Comparison of ENCODE assay signal across 19 mouse cellular contexts in the genomic region with DNA sequence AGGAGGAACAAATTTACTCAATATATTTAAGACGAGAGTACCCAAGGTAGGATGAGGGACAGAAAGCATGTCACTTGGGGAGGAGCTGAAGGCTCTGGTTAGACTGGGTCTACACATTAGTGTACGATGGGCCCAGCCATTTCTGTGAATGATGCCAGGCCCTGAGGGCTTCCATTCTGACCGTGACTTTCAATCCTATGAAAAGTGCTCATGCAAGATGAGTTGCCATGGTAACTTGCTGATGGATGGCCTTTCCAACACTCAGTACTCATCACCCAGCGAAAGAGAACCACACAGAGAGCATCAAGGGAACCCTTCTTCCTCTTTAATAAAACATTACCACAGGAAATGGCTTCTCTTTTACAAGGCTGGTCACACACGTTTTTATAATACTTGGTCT. TPM values are rescaled to one million over a fixed set of nuclear protein-coding genes. Genes with fewer than 3 reads are reported as not detected.
DNase-seq lines count a peak whose midpoint lies in the region; ATAC-seq lines count a peak whose summit lies in the region.
"Had no signal": no experiment of that assay in that cellular context is flagged by ENCODE, and none has a peak within 500 bp of the region (broad histone marks: within the 10 kb centered on the region; RNA-seq: fewer than 3 reads in every experiment).

No protein-coding gene starts in this region.

- DNase-seq in left cerebral cortex, postnatal 4 days, result peak; percentile 60
- DNase-seq in left cerebral cortex, adult 9 months (ENCODE audit: low spot score in 2 of 2), result no peak
- no peak for DNase-seq in hindbrain, embryonic 10.5 days (ENCODE audit: low spot score)
- DNase-seq in adrenal gland, postnatal 25 days, result no peak
- no peak for DNase-seq in layer of hippocampus, postnatal 25 days (ENCODE audit: extremely low spot score in 1 of 2, low spot score in 1 of 2)
- no peak for DNase-seq in gastrocnemius, postnatal 36 days
- DNase-seq: adrenal gland, adult 2 months; cerebellum, adult 9-10 months; heart, postnatal 36 days; kidney, postnatal 25 days; lung, postnatal 10 days; thymus, postnatal 4 days had no signal

- H3K27ac ChIP-seq in hindbrain, embryonic 10.5 days, result 0 out of 2 replicates have a peak overlapping the region, but pooled peaks have one; percentile 76
- H3K27ac ChIP-seq in hindbrain, embryonic 15.5 days (replicated peaks), result peak overlapping the region; percentile 71
- peak overlapping the region; percentile 83 for H3K27ac ChIP-seq in neural tube, embryonic 13.5 days (replicated peaks)
- H3K27ac ChIP-seq: heart, embryonic 10.5 days; liver, embryonic 14.5 days had no signal

- intact Hi-C loops in left cerebral cortex, postnatal 4 days (cut with DNase I), result no loop called here
- intact Hi-C loops in gastrocnemius, postnatal 36 days (cut with DNase I), result no loop called here

- no peak overlapping the region for H3K4me2 ChIP-seq in hindbrain, embryonic 15.5 days
- no peak overlapping the region for H3K4me2 ChIP-seq in neural tube, embryonic 13.5 days

- H3K36me3 ChIP-seq in hindbrain, embryonic 10.5 days, result 0 out of 2 replicates have a peak, but pooled peaks cover 3% of the 10 kb centered on the region
- no peaks in the 10 kb centered on the region for H3K36me3 ChIP-seq in hindbrain, embryonic 15.5 days
- no peaks in the 10 kb centered on the region for H3K36me3 ChIP-seq in neural tube, embryonic 13.5 days

- peak; percentile 63 for ATAC-seq in hindbrain, embryonic 15.5 days (ENCODE audit: low FRiP score, low read depth)
- ATAC-seq in neural tube, embryonic 13.5 days (ENCODE audit: low read depth), result peak; percentile 65
- ATAC-seq: CD4-positive, CD25-positive, alpha-beta regulatory T cell, adult 4 months; intestine, postnatal 0 days had no signal

- no peaks in the 10 kb centered on the region for H3K9me3 ChIP-seq in hindbrain, embryonic 10.5 days
- H3K9me3 ChIP-seq in hindbrain, embryonic 15.5 days, result no peaks in the 10 kb centered on the region
- no peaks in the 10 kb centered on the region for H3K9me3 ChIP-seq in neural tube, embryonic 13.5 days
- H3K9me3 ChIP-seq: heart, embryonic 10.5 days had no signal

- WGBS in hindbrain, embryonic 10.5 days, result 62% methylated on average over 5 of the region's 5 CpGs
- 23% methylated on average over 5 of the region's 5 CpGs for WGBS in hindbrain, embryonic 15.5 days
- WGBS in neural tube, embryonic 13.5 days, result 15% methylated on average over 5 of the region's 5 CpGs

- H3K4me3 ChIP-seq in hindbrain, embryonic 10.5 days, result no peak overlapping the region
- H3K4me3 ChIP-seq in hindbrain, embryonic 15.5 days, result no peak overlapping the region
- H3K4me3 ChIP-seq in neural tube, embryonic 13.5 days, result no peak overlapping the region
- H3K4me3 ChIP-seq: heart, embryonic 10.5 days had no signal

- no peak overlapping the region for H3K9ac ChIP-seq in hindbrain, embryonic 15.5 days
- no peak overlapping the region for H3K9ac ChIP-seq in neural tube, embryonic 13.5 days
- H3K9ac ChIP-seq: liver, embryonic 14.5 days had no signal

- no peaks in the 10 kb centered on the region for H3K27me3 ChIP-seq in hindbrain, embryonic 10.5 days (ENCODE audit: insufficient read depth, poor library complexity, severe bottlenecking)
- H3K27me3 ChIP-seq in hindbrain, embryonic 15.5 days, result no peaks in the 10 kb centered on the region
- H3K27me3 ChIP-seq in neural tube, embryonic 13.5 days, result no peaks in the 10 kb centered on the region

- peaks cover 37% of the 10 kb centered on the region for H3K4me1 ChIP-seq in hindbrain, embryonic 10.5 days (replicated peaks)
- peaks cover 38% of the 10 kb centered on the region for H3K4me1 ChIP-seq in hindbrain, embryonic 15.5 days (replicated peaks)
- peaks cover 47% of the 10 kb centered on the region for H3K4me1 ChIP-seq in neural tube, embryonic 13.5 days (replicated peaks)

RNA-seq across cellular contexts. Expression of a gene that starts 53.9 kb away (rescaled TPM):
- under 1 TPM; 0.81 to 0.84 TPM for total RNA-seq in left cerebral cortex, postnatal 4 days (2021)
- 0.66 and 1.9 TPM in 2 replicates for polyA plus RNA-seq in hindbrain, embryonic 10.5 days (2016; fragmentation: Nextera tagmentation; extraction: Ambion mirVana)
- polyA plus RNA-seq in hindbrain, embryonic 15.5 days (2015; fragmentation: Nextera tagmentation; extraction: Ambion mirVana), result 1.2 and 1.9 TPM in 2 replicates
- polyA plus RNA-seq in neural tube, embryonic 13.5 days (2015; fragmentation: Nextera tagmentation; extraction: Ambion mirVana), result 2.3 and 5.2 TPM in 2 replicates
- 1.8 and 1.9 TPM in 2 replicates for total RNA-seq in adrenal gland, postnatal 25 days (2021)
- 1 to 10 TPM; 1.7 to 2.2 TPM for total RNA-seq in layer of hippocampus, postnatal 25 days (2021)
- 1 to 10 TPM; 5.4 to 8.2 TPM for total RNA-seq in gastrocnemius, postnatal 36 days (2021)
- total RNA-seq: MEL had no signal
- polyA plus RNA-seq: CD4-positive, CD25-positive, alpha-beta regulatory T cell, adult 4 months had no signal
